Mouse (Mus musculus) olfactory bulb, adult 2 months (tissue): ENCODE results near the gene Trappc3l.

Source experiments
- CTCF ChIP-seq: fragments of 200-500 bp; IDR thresholded peaks from 2 replicates; pipeline ENCODE4 v1.5.1; 2012; ENCODE audit warnings: low read depth, mild to moderate bottlenecking, low read length, moderate library complexity; ENCODE audit not compliant: insufficient read depth
- POLR2A ChIP-seq: fragments of 200-500 bp; IDR thresholded peaks from 2 replicates; pipeline ENCODE4 v1.6.1; 2012; ENCODE audit warnings: mild to moderate bottlenecking, low read depth, low read length, moderate library complexity; ENCODE audit not compliant: insufficient read depth

GRCm38 (mm10) chr10:34013241-34013640 lies 24.2 kb upstream of the Trappc3l start:
- TF ChIP-seq CTCF = no peak
- TF ChIP-seq POLR2A = no peak
